8 mouse cellular contexts compared by ENCODE assay signal in genomic region chr1:119508548-119508947, GRCm38 (mm10). TPM values are rescaled to one million over a fixed set of nuclear protein-coding genes. Genes with fewer than 3 reads are reported as not detected.
DNase-seq lines count a peak whose midpoint lies in the region; ATAC-seq lines count a peak whose summit lies in the region.
"Had no signal": no experiment of that assay in that cellular context is flagged by ENCODE, and none has a peak within 500 bp of the region (broad histone marks: within the 10 kb centered on the region; RNA-seq: fewer than 3 reads in every experiment).

No protein-coding gene starts in this region.

- no peaks in the 10 kb centered on the region for H3K9me3 ChIP-seq in midbrain, embryonic 10.5 days (replicated peaks)
- H3K9me3 ChIP-seq in midbrain, embryonic 11.5 days (ENCODE audit: control insufficient read depth, low read length), result no peaks in the 10 kb centered on the region

- H3K9ac ChIP-seq in midbrain, embryonic 11.5 days (ENCODE audit: low read length), result no peak overlapping the region

- H3K4me2 ChIP-seq in midbrain, embryonic 11.5 days, result no peak overlapping the region

- no peaks in the 10 kb centered on the region for H3K36me3 ChIP-seq in midbrain, embryonic 10.5 days
- H3K36me3 ChIP-seq in midbrain, embryonic 11.5 days (ENCODE audit: control insufficient read depth, insufficient read depth, low read length), result no peaks in the 10 kb centered on the region

- 53% methylated on average over 4 of the region's 4 CpGs for WGBS in midbrain, embryonic 10.5 days
- WGBS in midbrain, embryonic 11.5 days, result 51% methylated on average over 4 of the region's 4 CpGs

- ATAC-seq in midbrain, embryonic 11.5 days (ENCODE audit: low FRiP score), result no peak
- ATAC-seq: intestine, embryonic 16.5 days had no signal

- peak overlapping the region; percentile 33 for H3K27ac ChIP-seq in midbrain, embryonic 10.5 days (replicated peaks)
- H3K27ac ChIP-seq in midbrain, embryonic 11.5 days (ENCODE audit: low read depth, low read length), result no peak overlapping the region

- DNase-seq in midbrain, embryonic 10.5 days (ENCODE audit: low spot score), result no peak
- no peak for DNase-seq in midbrain, embryonic 11.5 days (ENCODE audit: low spot score, missing footprints)
- DNase-seq in heart, adult 9 months (ENCODE audit: low spot score in 2 of 2), result peak; percentile 72 to 84
- DNase-seq in kidney, adult 9 months, result peak; percentile 68
- DNase-seq in lung, postnatal 36 days, result peak; percentile 67
- DNase-seq in left cerebral cortex, adult 9 months (ENCODE audit: low spot score in 2 of 2), result no peak
- DNase-seq in thymus, postnatal 36 days, result no peak

- peaks cover 24% of the 10 kb centered on the region for H3K4me1 ChIP-seq in midbrain, embryonic 10.5 days
- peaks cover 8% of the 10 kb centered on the region; the same call in 1 of the 2 replicates for H3K4me1 ChIP-seq in midbrain, embryonic 11.5 days (ENCODE audit: control insufficient read depth, insufficient read depth, low read length)

- H3K27me3 ChIP-seq in midbrain, embryonic 10.5 days (ENCODE audit: low read depth, poor library complexity, severe bottlenecking), result peaks cover 28% of the 10 kb centered on the region
- peaks cover 7% of the 10 kb centered on the region for H3K27me3 ChIP-seq in midbrain, embryonic 11.5 days (ENCODE audit: control insufficient read depth, insufficient read depth, low read length)

- no peak overlapping the region for H3K4me3 ChIP-seq in midbrain, embryonic 10.5 days
- no peak overlapping the region for H3K4me3 ChIP-seq in midbrain, embryonic 11.5 days (ENCODE audit: low read depth, low read length)

RNA-seq across cellular contexts. Expression of gene Ralb, which starts 4.0 kb away (rescaled TPM):
- polyA plus RNA-seq in midbrain, embryonic 10.5 days (2016; fragmentation: Nextera tagmentation; extraction: Ambion mirVana), result 89.2 and 93.2 TPM in 2 replicates
- 73.7 and 75.2 TPM in 2 replicates for polyA plus RNA-seq in midbrain, embryonic 11.5 days (2014; fragmentation: Nextera tagmentation; extraction: Ambion mirVana)

RNA-seq across cellular contexts. Expression of gene Tmem185b, which starts 17.4 kb away (rescaled TPM):
- 21.7 and 24.1 TPM in 2 replicates for polyA plus RNA-seq in midbrain, embryonic 10.5 days (2016; fragmentation: Nextera tagmentation; extraction: Ambion mirVana)
- 22.2 and 23.6 TPM in 2 replicates for polyA plus RNA-seq in midbrain, embryonic 11.5 days (2014; fragmentation: Nextera tagmentation; extraction: Ambion mirVana)

Comparison
In these comparisons a context has a peak if more than half of its experiments do, and no peak if none do; other contexts are left out.
1. DNase-seq: peak in heart, adult 9 months (2 of 2), kidney, adult 9 months (single experiment) and lung, postnatal 36 days (single experiment); none in midbrain, embryonic 10.5 days (single experiment), midbrain, embryonic 11.5 days (single experiment), left cerebral cortex, adult 9 months (0 of 2) and thymus, postnatal 36 days (0 of 2).